Mouse (Mus musculus) ES-Bruce4 (cell line): ENCODE measurements around the gene Vmn1r195.

Source experiments
- CTCF ChIP-seq: IDR thresholded peaks from one replicate; pipeline ENCODE4 v1.8.1; 2011; ENCODE audit warnings: low read depth, low read length
- POLR2A ChIP-seq: IDR thresholded peaks from one replicate; pipeline ENCODE4 v1.8.1; 2011; ENCODE audit warnings: low read length; ENCODE audit not compliant: insufficient read depth

- TF ChIP-seq CTCF (no peak), POLR2A (no peak)
Measured at GRCm38 (mm10) chr13:22271721-22272120, 1.4 kb downstream of the Vmn1r195 start.
